Mouse (Mus musculus) lung, embryonic 14.5 days (tissue): ENCODE results near the gene Tectb. TPM values are rescaled to one million over a fixed set of nuclear protein-coding genes. Genes with fewer than 3 reads are reported as not detected.

Source experiments
- ATAC-seq: fragments of 200-750 bp; cut with Nextera tagmentation; 2 replicates; pipeline ENCODE4 v1.8.0; 2017; ENCODE audit warnings: mild to moderate bottlenecking, moderate TSS enrichment, moderate library complexity; ENCODE audit not compliant: insufficient read depth
- DNase-seq: peaks from one replicate; pipeline ENCODE4 v3.0.0-alpha.2; 2015
- H3K27ac ChIP-seq: fragments of 300-500 bp; sonication (generic); 2 replicates; pipeline ENCODE4 v1.5.1; 2014; ENCODE audit warnings: low read depth, mild to moderate bottlenecking, moderate library complexity
- H3K27me3 ChIP-seq: fragments of 300-500 bp; sonication (generic); 2 replicates; pipeline ENCODE4 v1.6.1; 2014; ENCODE audit warnings: low read length, control low read depth; ENCODE audit not compliant: insufficient read depth
- H3K36me3 ChIP-seq: fragments of 300-500 bp; sonication (generic); 2 replicates; pipeline ENCODE4 v1.6.1; 2014; ENCODE audit warnings: control low read depth; ENCODE audit not compliant: insufficient read depth
- H3K4me1 ChIP-seq: fragments of 300-500 bp; sonication (generic); 2 replicates; pipeline ENCODE4 v1.6.1; 2014; ENCODE audit warnings: antibody characterized with exemption, control low read depth; ENCODE audit not compliant: insufficient read depth
- H3K4me2 ChIP-seq: fragments of 300-500 bp; sonication (generic); 2 replicates; pipeline ENCODE4 v1.6.1; 2014; ENCODE audit warnings: mild to moderate bottlenecking
- H3K4me3 ChIP-seq: fragments of 300-500 bp; sonication (generic); 2 replicates; pipeline ENCODE4 v1.5.1; 2014; ENCODE audit warnings: low read depth, low read length
- H3K9ac ChIP-seq: fragments of 300-500 bp; sonication (generic); 2 replicates; pipeline ENCODE4 v1.6.1; 2014
- H3K9me3 ChIP-seq: fragments of 300-500 bp; sonication (generic); 2 replicates; pipeline ENCODE4 v1.6.1; 2016; ENCODE audit warnings: low read depth, low read length, control low read depth
- CTCF ChIP-seq: IDR thresholded peaks from 2 replicates; pipeline ENCODE4 v1.5.1; 2016; ENCODE audit warnings: antibody characterized with exemption, low read depth
- WGBS: fragments of 180-500 bp; shearing (Covaris S2); extraction: QIAGEN DNeasy Blood & Tissue Kit; methylation state at CpG from one replicate; pipeline ENCODE4 v1.1.7; 2014; 5-methylcytosine and 5-hydroxymethylcytosine counted together
- polyA plus RNA-seq: library from polyadenylated mRNA; unstranded; fragments of >200 nt; fragmentation: Nextera tagmentation; extraction: Ambion mirVana; gene quantifications from 2 replicates; pipeline ENCODE4 v1.2.1, GENCODE M21; 2014

The Tectb gene
- polyA plus RNA-seq, 1 experiment from 2014 or later: not detected

DNA sequence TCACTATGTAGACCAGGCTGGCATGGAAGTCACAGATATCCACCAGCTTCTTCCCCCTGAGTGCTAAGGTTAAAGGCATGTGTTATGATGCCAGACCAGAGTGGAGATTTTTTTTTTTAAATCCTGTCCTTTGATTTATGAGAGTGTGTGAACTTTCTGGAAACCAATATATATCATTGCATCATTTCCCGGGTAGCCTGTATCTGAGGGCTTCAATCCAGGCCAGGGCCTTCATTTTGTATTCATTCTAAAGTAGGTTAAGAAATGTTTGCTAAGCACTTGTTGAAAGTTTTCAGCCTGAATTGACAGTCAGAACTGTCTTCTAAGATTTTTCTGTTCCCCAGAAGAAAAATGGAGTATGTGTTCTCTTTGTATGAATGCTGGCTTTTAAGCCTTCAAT is 8.9 kb upstream of the Tectb start:
- no peak for ATAC-seq
- no peak overlapping the region for H3K9ac ChIP-seq
- WGBS: 37% methylated on average over 1 of the region's 1 CpGs

DNA sequence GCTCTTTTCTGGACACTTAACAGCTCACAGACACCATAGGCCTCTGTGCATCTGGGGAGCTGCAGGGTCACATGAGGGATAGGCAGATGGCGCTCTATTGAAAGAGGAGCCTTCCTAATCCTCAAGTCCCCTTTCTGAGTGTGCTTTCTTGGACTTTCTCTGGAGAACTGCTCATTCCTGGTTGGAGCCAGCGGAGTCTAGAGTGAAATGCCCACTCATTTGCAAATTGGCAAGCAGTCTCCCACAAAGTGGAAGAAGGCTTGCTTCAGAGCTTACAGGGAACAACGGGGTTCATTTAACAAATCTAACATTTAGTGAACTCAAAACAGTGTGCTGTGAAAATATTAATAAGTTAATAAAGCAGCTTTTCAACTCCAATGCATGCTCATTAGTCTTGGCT is 3.4 kb upstream of the Tectb start:
- WGBS: 83% methylated on average over 3 of the region's 3 CpGs
- DNase-seq (no peak), ATAC-seq (no peak)
- Histone ChIP-seq H3K36me3 (no peaks in the 10 kb centered on the region), H3K4me2 (no peak overlapping the region), H3K27me3 (no peaks in the 10 kb centered on the region), H3K9me3 (no peaks in the 10 kb centered on the region), H3K4me3 (no peak overlapping the region), H3K27ac (no peak overlapping the region), H3K9ac (no peak overlapping the region), H3K4me1 (no peaks in the 10 kb centered on the region)
- TF ChIP-seq CTCF: no peak

More for the DNA sequence above, 8.9 kb upstream of the Tectb start:
- Histone ChIP-seq H3K4me3 (no peak overlapping the region), H3K4me2 (no peak overlapping the region), H3K36me3 (no peaks in the 10 kb centered on the region), H3K4me1 (no peaks in the 10 kb centered on the region), H3K27me3 (no peaks in the 10 kb centered on the region), H3K27ac (no peak overlapping the region), H3K9me3 (0 out of 2 replicates have a peak, but pooled peaks cover 3% of the 10 kb centered on the region)
- TF ChIP-seq CTCF: no peak
- no peak for DNase-seq

GRCm38 (mm10) chr19:55184442-55184841 is 3.9 kb downstream of the Tectb start:
- Histone ChIP-seq H3K4me3 (no peak overlapping the region), H3K4me1 (no peaks in the 10 kb centered on the region), H3K27ac (no peak overlapping the region), H3K27me3 (no peaks in the 10 kb centered on the region), H3K36me3 (no peaks in the 10 kb centered on the region), H3K9ac (no peak overlapping the region), H3K9me3 (no peaks in the 10 kb centered on the region), H3K4me2 (no peak overlapping the region)
- ATAC-seq (no peak), DNase-seq (peak; percentile 26)
- WGBS: 55% methylated on average over 7 of the region's 7 CpGs
- TF ChIP-seq CTCF: no peak

- H3K27ac ChIP-seq: no peak overlapping the region
- H3K27me3 ChIP-seq: no peaks in the 10 kb centered on the region
- no peak for TF ChIP-seq CTCF
- no peaks in the 10 kb centered on the region for H3K4me1 ChIP-seq
- no peak overlapping the region for H3K4me3 ChIP-seq
- no peak for DNase-seq
- no peak for ATAC-seq
- no peaks in the 10 kb centered on the region for H3K36me3 ChIP-seq
- H3K9ac ChIP-seq: no peak overlapping the region
- 76% methylated on average over 7 of the region's 7 CpGs for WGBS
- no peaks in the 10 kb centered on the region for H3K9me3 ChIP-seq
- H3K4me2 ChIP-seq: no peak overlapping the region
These were observed 4.5 kb downstream of the Tectb start for GRCm38 (mm10) chr19:55185074-55185473.

GRCm38 (mm10) chr19:55185651-55186050 is 5.1 kb downstream of the Tectb start:
- H3K27me3 ChIP-seq: no peaks in the 10 kb centered on the region
- TF ChIP-seq CTCF: no peak
- no peak overlapping the region for H3K9ac ChIP-seq
- WGBS: 59% methylated on average over 3 of the region's 3 CpGs
- ATAC-seq (no peak), DNase-seq (no peak)
- no peaks in the 10 kb centered on the region for H3K9me3 ChIP-seq
- no peaks in the 10 kb centered on the region for H3K36me3 ChIP-seq
- H3K4me3 ChIP-seq: no peak overlapping the region
- no peak overlapping the region for H3K4me2 ChIP-seq
- H3K27ac ChIP-seq: no peak overlapping the region
- H3K4me1 ChIP-seq: no peaks in the 10 kb centered on the region

- no peaks in the 10 kb centered on the region for H3K9me3 ChIP-seq
- 85% methylated on average over 5 of the region's 5 CpGs for WGBS
- no peaks in the 10 kb centered on the region for H3K27me3 ChIP-seq
- H3K27ac ChIP-seq: no peak overlapping the region
- H3K4me3 ChIP-seq: no peak overlapping the region
- H3K36me3 ChIP-seq: no peaks in the 10 kb centered on the region
- no peak overlapping the region for H3K9ac ChIP-seq
- peaks cover 27% of the 10 kb centered on the region for H3K4me1 ChIP-seq
- ATAC-seq (no peak), DNase-seq (no peak)
- TF ChIP-seq CTCF: no peak
- H3K4me2 ChIP-seq: no peak overlapping the region
These were observed 9.5 kb downstream of the Tectb start for GRCm38 (mm10) chr19:55190065-55190464.

- TF ChIP-seq CTCF: no peak
- H3K4me2 ChIP-seq: no peak overlapping the region
- ATAC-seq (no peak), DNase-seq (no peak)
- peaks cover 33% of the 10 kb centered on the region for H3K4me1 ChIP-seq
- H3K27me3 ChIP-seq: no peaks in the 10 kb centered on the region
- H3K27ac ChIP-seq: peak overlapping the region; percentile 80; the same call in 1 of the 2 replicates
- WGBS: 69% methylated on average over 2 of the region's 2 CpGs
- no peaks in the 10 kb centered on the region for H3K9me3 ChIP-seq
- H3K9ac ChIP-seq: no peak overlapping the region
- H3K36me3 ChIP-seq: no peaks in the 10 kb centered on the region
- no peak overlapping the region for H3K4me3 ChIP-seq
These were observed 11.1 kb downstream of the Tectb start for GRCm38 (mm10) chr19:55191596-55191995.
